Mouse (Mus musculus): ENCODE measurements around the gene Cisd3. TPM values are rescaled to one million over a fixed set of nuclear protein-coding genes. Genes with fewer than 3 reads are reported as not detected.

The Cisd3 gene
- polyA plus RNA-seq, 1 experiment: 42.5 TPM

GRCm38 (mm10) chr11:97737600-97737999, 52.0 kb downstream of the Cisd3 start:
- H3K4me3 ChIP-seq (ENCODE audit: insufficient read depth, low read length): no peak overlapping the region
- H3K27ac ChIP-seq (ENCODE audit: insufficient read depth, low read length): peak overlapping the region; percentile 44; the same call in 1 of the 2 replicates
- peaks cover 15% of the 10 kb centered on the region for H3K4me1 ChIP-seq (ENCODE audit: control insufficient read depth, insufficient read depth, low read length)
- TF ChIP-seq POLR2A (IDR thresholded peaks at IDR 0.05; ENCODE audit: low read depth, low read length): no peak
- TF ChIP-seq CTCF (IDR thresholded peaks at IDR 0.05; ENCODE audit: borderline replicate concordance, insufficient read depth, low read length): no peak

Other genes with a start within 250 kb of the Cisd3 start
- not detected in 2 replicates for gene 4933428G20Rik, start 185.5 kb upstream of the Cisd3 start, polyA plus RNA-seq (2011; ENCODE audit: insufficient read length, low read depth, missing spikeins)
- gene Srcin1, start 109.6 kb upstream of the Cisd3 start, polyA plus RNA-seq (2011; ENCODE audit: insufficient read length, low read depth, missing spikeins): 0.18 TPM in 1 of 2 replicates, not detected in the other
- gene Epop, start 56.1 kb upstream of the Cisd3 start, polyA plus RNA-seq (2011; ENCODE audit: insufficient read length, low read depth, missing spikeins): 1.4 and 2.1 TPM in 2 replicates
- gene Mllt6, start 22.4 kb upstream of the Cisd3 start, polyA plus RNA-seq (2011; ENCODE audit: insufficient read length, low read depth, missing spikeins): 16.2 and 18.0 TPM in 2 replicates
- 42.3 and 54.0 TPM in 2 replicates for gene Pcgf2, start 14.7 kb downstream of the Cisd3 start, polyA plus RNA-seq (2011; ENCODE audit: insufficient read length, low read depth, missing spikeins)
- 229 and 259 TPM in 2 replicates for gene Psmb3, start 17.6 kb downstream of the Cisd3 start, polyA plus RNA-seq (2011; ENCODE audit: insufficient read length, low read depth, missing spikeins)
- 40.7 and 42.6 TPM in 2 replicates for gene Pip4k2b, start 58.9 kb downstream of the Cisd3 start, polyA plus RNA-seq (2011; ENCODE audit: insufficient read length, low read depth, missing spikeins)
- 14.0 and 16.4 TPM in 2 replicates for gene Cwc25, start 80.7 kb downstream of the Cisd3 start, polyA plus RNA-seq (2011; ENCODE audit: insufficient read length, low read depth, missing spikeins)
- not detected in 2 replicates for gene 1700001P01Rik, start 90.1 kb downstream of the Cisd3 start, polyA plus RNA-seq (2011; ENCODE audit: insufficient read length, low read depth, missing spikeins)
- 548 and 603 TPM in 2 replicates for gene Rpl23, start 96.6 kb downstream of the Cisd3 start, polyA plus RNA-seq (2011; ENCODE audit: insufficient read length, low read depth, missing spikeins)
- 243 and 284 TPM in 2 replicates for gene Lasp1, start 113.2 kb downstream of the Cisd3 start, polyA plus RNA-seq (2011; ENCODE audit: insufficient read length, low read depth, missing spikeins)
- gene B230217C12Rik, start 155.0 kb downstream of the Cisd3 start, polyA plus RNA-seq (2011; ENCODE audit: insufficient read length, low read depth, missing spikeins): 4.8 and 7.2 TPM in 2 replicates
- gene Fbxo47, start 198.3 kb downstream of the Cisd3 start, polyA plus RNA-seq (2011; ENCODE audit: insufficient read length, low read depth, missing spikeins): 0.53 and 1.4 TPM in 2 replicates